Comparison of ENCODE assay signal across 23 mouse cellular contexts in genomic region chr2:71316116-71316789, GRCm38 (mm10). TPM values are rescaled to one million over a fixed set of nuclear protein-coding genes. Genes with fewer than 3 reads are reported as not detected.
DNase-seq lines count a peak whose midpoint lies in the region; ATAC-seq and TF ChIP-seq lines count a peak whose summit lies in the region.
"Had no signal": no experiment of that assay in that cellular context is flagged by ENCODE, and none has a peak within 500 bp of the region (broad histone marks: within the 10 kb centered on the region; RNA-seq: fewer than 3 reads in every experiment).

No protein-coding gene starts in this region.

- WGBS in kidney, postnatal 0 days = 89% methylated on average over 3 of the region's 3 CpGs
- 83% methylated on average over 3 of the region's 3 CpGs for WGBS in embryonic facial prominence, embryonic 10.5 days
- 63% methylated on average over 3 of the region's 3 CpGs for WGBS in embryonic facial prominence, embryonic 14.5 days
- WGBS in stomach, postnatal 0 days = 91% methylated on average over 3 of the region's 3 CpGs

- TF ChIP-seq CTCF in kidney, postnatal 0 days (IDR thresholded peaks at IDR 0.05; ENCODE audit: low read depth) = no peak
- TF ChIP-seq CTCF in stomach, postnatal 0 days (IDR thresholded peaks at IDR 0.05; ENCODE audit: low read depth) = no peak

- H3K4me3 ChIP-seq in kidney, postnatal 0 days (replicated peaks; ENCODE audit: low read depth, low read length) = no peak overlapping the region
- no peak overlapping the region for H3K4me3 ChIP-seq in embryonic facial prominence, embryonic 10.5 days
- H3K4me3 ChIP-seq in embryonic facial prominence, embryonic 14.5 days (ENCODE audit: low read depth, low read length) = no peak overlapping the region
- H3K4me3 ChIP-seq in stomach, postnatal 0 days (ENCODE audit: low read depth, low read length) = no peak overlapping the region
- H3K4me3 ChIP-seq: embryonic facial prominence, embryonic 13.5 days; forebrain, embryonic 15.5 days; gastrocnemius, adult 2 months; heart, embryonic 10.5 days; hindbrain, embryonic 13.5 days had no signal

- no peak for TF ChIP-seq EP300 in stomach, postnatal 0 days (optimal IDR thresholded peaks at IDR 0.05)

- H3K27me3 ChIP-seq in kidney, postnatal 0 days (ENCODE audit: insufficient read depth, low read length) = no peaks in the 10 kb centered on the region
- H3K27me3 ChIP-seq in embryonic facial prominence, embryonic 10.5 days (replicated peaks; ENCODE audit: low read depth, poor library complexity, severe bottlenecking) = no peaks in the 10 kb centered on the region
- no peaks in the 10 kb centered on the region for H3K27me3 ChIP-seq in embryonic facial prominence, embryonic 14.5 days (replicated peaks; ENCODE audit: control insufficient read depth, insufficient read depth, low read length)
- no peaks in the 10 kb centered on the region for H3K27me3 ChIP-seq in stomach, postnatal 0 days (ENCODE audit: control insufficient read depth, insufficient read depth, low read length)
- H3K27me3 ChIP-seq: embryonic facial prominence, embryonic 13.5 days; forebrain, embryonic 15.5 days; hindbrain, embryonic 13.5 days had no signal

- ATAC-seq in kidney, postnatal 0 days (replicated peaks; ENCODE audit: low FRiP score, low read depth) = no peak
- no peak for ATAC-seq in embryonic facial prominence, embryonic 14.5 days (ENCODE audit: low read depth)
- no peak for ATAC-seq in stomach, postnatal 0 days (ENCODE audit: low FRiP score, low TSS enrichment)
- ATAC-seq: CD4-positive, CD25-positive, alpha-beta regulatory T cell, adult 4 months; forebrain, embryonic 15.5 days; hindbrain, postnatal 0 days had no signal

- H3K9ac ChIP-seq in kidney, postnatal 0 days (ENCODE audit: low read depth, low read length) = no peak overlapping the region
- H3K9ac ChIP-seq in embryonic facial prominence, embryonic 14.5 days (ENCODE audit: low read depth, low read length) = no peak overlapping the region
- no peak overlapping the region for H3K9ac ChIP-seq in stomach, postnatal 0 days (ENCODE audit: low read length)
- H3K9ac ChIP-seq: embryonic facial prominence, embryonic 13.5 days; forebrain, embryonic 15.5 days; hindbrain, embryonic 13.5 days had no signal

- 0 out of 2 replicates have a peak, but pooled peaks cover 8% of the 10 kb centered on the region for H3K36me3 ChIP-seq in kidney, postnatal 0 days (ENCODE audit: insufficient read depth, low read length)
- peaks cover 32% of the 10 kb centered on the region for H3K36me3 ChIP-seq in embryonic facial prominence, embryonic 10.5 days (replicated peaks)
- peaks cover 21% of the 10 kb centered on the region for H3K36me3 ChIP-seq in embryonic facial prominence, embryonic 14.5 days (ENCODE audit: control insufficient read depth, insufficient read depth, low read length)
- peaks cover 7% of the 10 kb centered on the region; the same call in 1 of the 2 replicates for H3K36me3 ChIP-seq in stomach, postnatal 0 days (ENCODE audit: control insufficient read depth, insufficient read depth, low read length)

- DNase-seq in kidney, postnatal 0 days (ENCODE audit: low spot score) = peak; percentile 23
- DNase-seq in kidney, postnatal 36 days = no peak
- no peak for DNase-seq in embryonic facial prominence, embryonic 10.5 days (ENCODE audit: low spot score)
- peak; percentile 79 for DNase-seq in embryonic facial prominence, embryonic 14.5 days (ENCODE audit: low spot score)
- no peak for DNase-seq in right cerebral cortex, postnatal 10 days (ENCODE audit: low spot score in 2 of 2)
- no peak for DNase-seq in cerebellum, adult 11-12 months
- no peak for DNase-seq in stomach, postnatal 0 days (ENCODE audit: low spot score)
- DNase-seq: adrenal gland, postnatal 10 days; B cell, adult 2 months; cerebellum, adult 11 months; cerebellum, adult 9-10 months; cerebellum, postnatal 25 days; gastrocnemius, adult 2 months; gastrocnemius, postnatal 25 days; heart, postnatal 10 days; kidney, adult 11 months had no signal

- H3K4me1 ChIP-seq in kidney, postnatal 0 days (replicated peaks; ENCODE audit: insufficient read depth, low read length) = 0 out of 2 replicates have a peak, but pooled peaks cover 5% of the 10 kb centered on the region
- peaks cover 51% of the 10 kb centered on the region for H3K4me1 ChIP-seq in embryonic facial prominence, embryonic 10.5 days
- peaks cover 17% of the 10 kb centered on the region; the same call in 1 of the 2 replicates for H3K4me1 ChIP-seq in embryonic facial prominence, embryonic 14.5 days (ENCODE audit: control insufficient read depth, insufficient read depth, low read length)
- H3K4me1 ChIP-seq in stomach, postnatal 0 days (replicated peaks; ENCODE audit: control insufficient read depth, insufficient read depth) = no peaks in the 10 kb centered on the region
- H3K4me1 ChIP-seq: forebrain, embryonic 15.5 days had no signal

- no peak overlapping the region for H3K4me2 ChIP-seq in kidney, postnatal 0 days (ENCODE audit: low read length)
- H3K4me2 ChIP-seq in embryonic facial prominence, embryonic 14.5 days (ENCODE audit: low read depth, low read length) = no peak overlapping the region
- no peak overlapping the region for H3K4me2 ChIP-seq in stomach, postnatal 0 days (replicated peaks; ENCODE audit: low read depth)
- H3K4me2 ChIP-seq: forebrain, embryonic 15.5 days; hindbrain, embryonic 13.5 days had no signal

- no peak overlapping the region for H3K27ac ChIP-seq in kidney, postnatal 0 days
- H3K27ac ChIP-seq in embryonic facial prominence, embryonic 10.5 days (replicated peaks) = 0 out of 2 replicates have a peak overlapping the region, but pooled peaks have one; percentile 44
- H3K27ac ChIP-seq in embryonic facial prominence, embryonic 14.5 days (replicated peaks; ENCODE audit: low read depth, low read length) = no peak overlapping the region
- no peak overlapping the region for H3K27ac ChIP-seq in stomach, postnatal 0 days (replicated peaks)
- H3K27ac ChIP-seq: forebrain, embryonic 15.5 days; gastrocnemius, adult 2 months; heart, embryonic 10.5 days; hindbrain, embryonic 13.5 days; hindbrain, postnatal 0 days had no signal

- H3K9me3 ChIP-seq in kidney, postnatal 0 days (replicated peaks; ENCODE audit: low read length) = no peaks in the 10 kb centered on the region
- H3K9me3 ChIP-seq in embryonic facial prominence, embryonic 10.5 days = 0 out of 2 replicates have a peak, but pooled peaks cover 4% of the 10 kb centered on the region
- no peaks in the 10 kb centered on the region for H3K9me3 ChIP-seq in embryonic facial prominence, embryonic 14.5 days (ENCODE audit: control insufficient read depth, low read length)
- no peaks in the 10 kb centered on the region for H3K9me3 ChIP-seq in stomach, postnatal 0 days (ENCODE audit: control insufficient read depth, low read length)
- H3K9me3 ChIP-seq: embryonic facial prominence, embryonic 13.5 days; forebrain, embryonic 15.5 days; G1E had no signal

RNA-seq across cellular contexts. Expression of gene Slc25a12, which starts 51.3 kb away (rescaled TPM):
- 50.9 and 51.4 TPM in 2 replicates for polyA plus RNA-seq in kidney, postnatal 0 days (2015; fragmentation: Nextera tagmentation; extraction: Ambion mirVana)
- 33.4 and 38.4 TPM in 2 replicates for polyA plus RNA-seq in embryonic facial prominence, embryonic 10.5 days (2016; fragmentation: Nextera tagmentation; extraction: Ambion mirVana)
- polyA plus RNA-seq in embryonic facial prominence, embryonic 14.5 days (2014; fragmentation: Nextera tagmentation; extraction: Ambion mirVana) = 38.0 and 44.6 TPM in 2 replicates
- polyA plus RNA-seq in stomach, postnatal 0 days (2015; fragmentation: Nextera tagmentation; extraction: Ambion mirVana) = 28.0 and 31.2 TPM in 2 replicates

Comparison
In these comparisons a context has a peak if more than half of its experiments do, and no peak if none do; other contexts are left out.
1. DNase-seq: peak in kidney, postnatal 0 days (single experiment) and embryonic facial prominence, embryonic 14.5 days (single experiment); none in kidney, postnatal 36 days (0 of 2), embryonic facial prominence, embryonic 10.5 days (single experiment), right cerebral cortex, postnatal 10 days (0 of 2), cerebellum, adult 11-12 months (single experiment) and stomach, postnatal 0 days (single experiment).